Mouse (Mus musculus) ES-Bruce4 (cell line): ENCODE measurements around the gene Trpm6.

ENCODE experiments used
- CTCF ChIP-seq: IDR thresholded peaks from one replicate; pipeline ENCODE4 v1.8.1; 2011; ENCODE audit warnings: low read depth, low read length
- EP300 ChIP-seq: IDR thresholded peaks from 2 replicates; pipeline ENCODE4 v1.6.1; 2011; ENCODE audit warnings: low read depth, low read length; ENCODE audit not compliant: insufficient read depth
- POLR2A ChIP-seq: IDR thresholded peaks from one replicate; pipeline ENCODE4 v1.8.1; 2011; ENCODE audit warnings: low read length; ENCODE audit not compliant: insufficient read depth

- no peak for TF ChIP-seq CTCF
- no peak for TF ChIP-seq POLR2A
- TF ChIP-seq EP300, result no peak
Observed at GRCm38 (mm10) chr19:18902694-18903067, 152.9 kb downstream of the Trpm6 start.
